Mouse (Mus musculus): ENCODE measurements around the gene Asah2.

Gene Asah2

DNA sequence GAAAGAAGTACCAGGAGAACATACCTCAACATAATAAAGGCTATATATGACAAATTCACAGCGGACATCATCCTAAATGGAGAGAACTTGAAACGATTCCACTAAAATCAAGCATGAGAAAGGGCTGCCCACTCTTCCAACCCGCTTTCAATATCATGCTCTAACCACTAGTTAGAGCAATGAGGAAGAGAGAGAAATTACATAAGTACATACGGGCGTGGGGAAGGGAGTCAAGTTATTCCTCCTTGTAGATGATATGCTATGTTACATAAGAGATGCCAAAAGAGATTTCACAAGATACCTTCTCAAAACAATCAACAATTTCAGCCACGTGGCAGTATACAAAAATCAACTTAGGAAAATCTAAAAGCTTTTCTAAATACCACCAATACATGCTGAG, 117.0 kb downstream of the Asah2 start:
- peak in 1 of 2 experiments; percentile 4 for DNase-seq (ENCODE audit: low spot score in 2 of 2)

DNA sequence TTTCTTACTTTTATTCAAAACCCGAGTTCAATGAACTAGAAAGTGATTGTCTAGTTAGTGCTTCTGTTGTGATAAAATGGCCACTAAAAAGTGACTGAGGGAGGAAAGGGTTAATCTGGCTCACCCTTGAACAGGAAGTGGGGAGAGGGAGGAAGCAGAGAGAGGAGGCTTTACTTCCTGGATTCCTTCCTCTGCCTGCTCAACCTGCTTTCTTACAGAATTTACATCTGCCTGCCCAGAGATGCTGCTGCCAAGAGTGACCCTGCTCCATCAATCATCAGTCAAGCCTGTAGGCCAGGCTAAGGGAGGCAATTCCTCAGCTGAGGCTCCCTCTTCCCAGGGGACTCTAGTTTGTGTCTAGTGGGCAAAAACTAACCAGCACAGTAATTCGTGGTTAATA, 132.1 kb downstream of the Asah2 start:
- DNase-seq (ENCODE audit: low spot score in 2 of 2): no peak

DNA sequence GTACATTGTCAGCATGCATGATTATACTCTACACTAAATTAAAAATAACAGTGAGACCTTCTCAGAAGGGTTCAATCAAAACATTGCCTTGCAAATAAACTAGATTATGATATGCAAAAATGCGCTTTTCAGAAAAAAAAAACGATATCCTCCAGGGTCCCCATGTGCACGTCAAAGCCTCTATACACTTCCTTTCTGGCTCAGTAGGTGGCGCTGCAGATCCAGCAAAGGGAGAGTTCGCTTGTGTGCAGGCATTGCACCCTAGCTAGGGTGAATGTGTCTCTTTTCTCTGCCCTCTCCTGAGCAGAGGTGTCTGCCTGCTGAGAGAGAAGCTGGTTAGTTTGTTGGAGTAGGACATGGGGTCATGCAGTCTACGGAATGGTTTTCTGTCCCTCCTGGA, 136.0 kb downstream of the Asah2 start:
- peak; percentile 84 to 92 for DNase-seq (ENCODE audit: low spot score in 2 of 2)

DNA sequence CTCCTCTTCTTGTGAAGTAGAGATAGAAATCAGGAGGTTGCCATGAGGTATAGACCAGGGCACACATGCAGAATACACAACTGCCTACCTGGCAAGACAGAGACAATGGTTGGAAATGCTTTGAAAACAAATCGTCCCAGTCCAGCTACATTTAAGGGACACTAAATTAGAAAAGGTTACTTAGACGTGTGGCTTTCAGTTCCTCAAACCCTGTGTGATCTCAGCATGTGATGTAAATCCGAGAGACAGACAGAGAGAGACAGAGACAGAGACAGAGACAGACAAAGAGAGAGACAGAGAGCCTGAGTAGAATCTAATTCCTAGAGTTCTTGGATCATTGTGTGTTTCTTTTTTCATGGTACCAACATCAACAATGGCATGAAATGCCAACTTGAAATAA, 136.6 kb downstream of the Asah2 start:
- no peak for DNase-seq (ENCODE audit: low spot score in 2 of 2)

GRCm38 (mm10) chr19:31967933-31968532, 140.0 kb downstream of the Asah2 start:
- no peak for DNase-seq (ENCODE audit: low spot score in 2 of 2)

- DNase-seq (ENCODE audit: low spot score in 2 of 2): no peak
These were observed 144.9 kb downstream of the Asah2 start for GRCm38 (mm10) chr19:31963147-31963546.

DNA sequence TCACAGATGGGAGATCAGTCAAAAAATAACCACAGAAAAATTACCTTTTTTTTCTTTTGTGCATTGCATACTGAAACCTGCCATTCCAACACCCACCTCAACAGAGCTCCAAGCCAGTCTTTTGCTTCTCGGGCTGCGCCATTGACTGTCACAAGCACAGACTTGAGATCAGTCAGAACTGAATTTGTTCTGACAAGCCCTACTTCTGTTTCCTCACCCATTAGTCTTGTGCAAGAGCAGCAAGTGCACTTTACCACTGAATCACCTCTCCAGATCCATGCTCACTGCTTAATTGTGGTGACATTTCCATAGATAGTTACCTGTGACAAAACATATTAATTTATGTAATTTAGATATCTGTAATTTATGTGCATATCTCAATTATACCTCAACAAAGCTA, 147.6 kb downstream of the Asah2 start:
- no peak for DNase-seq (ENCODE audit: low spot score in 2 of 2)

- no peak for DNase-seq (ENCODE audit: low spot score in 2 of 2)
These were observed 151.7 kb downstream of the Asah2 start for GRCm38 (mm10) chr19:31956359-31956758.

DNA sequence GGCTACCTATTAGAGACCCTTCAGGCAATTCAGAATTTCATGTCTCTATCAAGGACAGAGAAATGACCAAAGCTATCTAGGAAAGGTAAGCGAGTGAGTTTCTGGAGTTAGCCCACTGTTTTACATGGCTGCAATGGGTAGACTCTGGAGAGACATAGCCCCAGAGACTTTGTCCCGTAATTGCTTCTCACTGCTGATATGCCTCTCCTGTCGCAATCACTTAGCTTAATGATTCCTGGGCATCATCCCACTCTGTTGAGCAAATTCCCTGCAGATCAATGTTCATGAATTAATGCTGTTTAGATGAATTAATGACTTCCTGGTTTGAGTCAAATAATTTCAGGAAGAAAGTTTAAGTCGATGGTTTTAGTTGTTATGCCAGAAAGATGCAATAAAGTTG, 153.3 kb downstream of the Asah2 start:
- DNase-seq (ENCODE audit: low spot score in 2 of 2): no peak

GRCm38 (mm10) chr19:31954267-31954666, 153.7 kb downstream of the Asah2 start:
- DNase-seq (ENCODE audit: low spot score in 2 of 2): no peak

GRCm38 (mm10) chr19:31953799-31954198, 154.2 kb downstream of the Asah2 start:
- DNase-seq (ENCODE audit: low spot score in 2 of 2): no peak

DNA sequence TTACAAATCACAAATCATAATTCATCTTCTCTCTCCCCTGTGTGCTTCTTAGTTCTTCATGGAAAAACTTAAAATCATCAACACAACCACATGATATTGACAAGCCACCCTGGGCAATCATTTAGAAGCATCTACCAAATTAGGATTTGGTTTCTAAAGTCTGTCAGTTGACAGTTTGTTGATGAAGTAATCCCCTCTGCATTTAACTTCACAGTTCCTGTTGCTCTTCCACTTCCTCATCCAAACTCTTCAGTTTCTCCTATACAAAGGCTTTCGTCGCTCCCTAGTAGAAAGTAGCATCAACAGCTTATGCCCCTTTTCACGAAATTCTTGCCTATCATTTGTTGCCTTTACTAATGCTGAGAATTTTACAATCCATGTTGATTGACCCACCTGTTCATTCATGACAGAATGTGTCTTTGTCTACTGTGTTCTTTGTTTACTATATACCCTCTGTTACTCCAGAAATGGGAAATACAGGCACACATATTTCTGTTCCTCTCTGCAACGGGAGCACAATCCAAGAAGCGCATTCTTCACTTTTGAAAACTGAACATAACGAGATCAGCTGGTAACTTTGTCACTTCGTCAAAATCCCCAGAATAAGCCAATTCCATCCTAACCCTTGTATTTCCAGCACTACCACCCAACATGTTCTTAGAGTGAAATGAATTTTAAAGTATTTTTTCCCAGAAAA, 157.1 kb downstream of the Asah2 start:
- no peak for DNase-seq (ENCODE audit: low spot score in 2 of 2)
